Mouse (Mus musculus) 416B (cell line): ENCODE results near the gene Mars.
A peak's percentile ranks its signal among the peaks of the same experiment; 100 is the strongest.

Experiments
- DNase-seq: peaks from one replicate; pipeline ENCODE4 v3.0.0; 2011; ENCODE audit warnings: low read depth

Mars gene

GRCm38 (mm10) chr10:127311476-127312355 is at the start of gene Mars:
Gene Mars, minus strand, starts transcription at chr10:127311786.
- DNase-seq: peak; percentile 97

GRCm38 (mm10) chr10:127360714-127361113 is 49.1 kb upstream of the Mars start:
- DNase-seq: no peak

GRCm38 (mm10) chr10:127355336-127355735 is 43.8 kb upstream of the Mars start:
- no peak for DNase-seq

- DNase-seq: peak; percentile 41
These were observed 42.6 kb upstream of the Mars start, which contains the start of gene Inhbe for GRCm38 (mm10) chr10:127353909-127354895. Gene Inhbe, minus strand, starts transcription at chr10:127354411.

GRCm38 (mm10) chr10:127352766-127353165 is 41.2 kb upstream of the Mars start:
- DNase-seq: no peak

GRCm38 (mm10) chr10:127352187-127352586 is 40.6 kb upstream of the Mars start:
- no peak for DNase-seq

- DNase-seq: peak; percentile 14
These were observed 40.1 kb upstream of the Mars start for GRCm38 (mm10) chr10:127351719-127352118.

GRCm38 (mm10) chr10:127351285-127351595 is 39.7 kb upstream of the Mars start:
- no peak for DNase-seq

- peak; percentile 79 for DNase-seq
These were observed 39.2 kb upstream of the Mars start for GRCm38 (mm10) chr10:127350594-127351284.

GRCm38 (mm10) chr10:127349810-127350209 is 38.2 kb upstream of the Mars start:
- DNase-seq: no peak

- DNase-seq: peak; percentile 55
These were observed 37.4 kb upstream of the Mars start for GRCm38 (mm10) chr10:127348957-127349356.

GRCm38 (mm10) chr10:127346173-127346572 is 34.6 kb upstream of the Mars start:
- DNase-seq: no peak

- peak; percentile 40 for DNase-seq
These were observed 31.4 kb upstream of the Mars start for GRCm38 (mm10) chr10:127343029-127343428.

- peak; percentile 92 for DNase-seq
These were observed 30.5 kb upstream of the Mars start, which contains the start of gene Gli1 for GRCm38 (mm10) chr10:127341891-127342639. Gene Gli1, minus strand, starts transcription at chr10:127341974.

- DNase-seq: no peak
These were observed 29.7 kb upstream of the Mars start for GRCm38 (mm10) chr10:127341360-127341690.

GRCm38 (mm10) chr10:127340577-127341359 is 29.2 kb upstream of the Mars start:
- DNase-seq: no peak

- peak; percentile 73 for DNase-seq
These were observed 28.3 kb upstream of the Mars start for GRCm38 (mm10) chr10:127339683-127340576.

- DNase-seq: peak; percentile 96
These were observed 27.5 kb upstream of the Mars start for GRCm38 (mm10) chr10:127338930-127339682.
